Mouse (Mus musculus) forelimb bud, embryonic 11.5 days (tissue): ENCODE measurements around the gene Plcb4.

Experiments used
- DNase-seq: peaks from one replicate; pipeline ENCODE4 v3.0.0-alpha.2; 2012; ENCODE audit warnings: low read depth, low spot score

Gene Plcb4

GRCm38 (mm10) chr2:135658486-135659390, at the start of gene Plcb4:
Gene Plcb4 (plus strand): TSS chr2:135659011.
- peak; percentile 88 for DNase-seq

- no peak for DNase-seq
These were observed 44.1 kb upstream of the Plcb4 start for GRCm38 (mm10) chr2:135614651-135615261.

- DNase-seq = no peak
These were observed 42.7 kb upstream of the Plcb4 start for GRCm38 (mm10) chr2:135616090-135616489.

- DNase-seq = no peak
These were observed 40.3 kb upstream of the Plcb4 start for GRCm38 (mm10) chr2:135618551-135618950.

- no peak for DNase-seq
These were observed 38.9 kb upstream of the Plcb4 start for GRCm38 (mm10) chr2:135619956-135620355.

- DNase-seq = no peak
These were observed 31.0 kb upstream of the Plcb4 start for GRCm38 (mm10) chr2:135627821-135628220.

GRCm38 (mm10) chr2:135637227-135637626, 21.6 kb upstream of the Plcb4 start:
- no peak for DNase-seq

GRCm38 (mm10) chr2:135641002-135641401, 17.8 kb upstream of the Plcb4 start:
- DNase-seq = no peak

GRCm38 (mm10) chr2:135641636-135642035, 17.2 kb upstream of the Plcb4 start:
- no peak for DNase-seq

- no peak for DNase-seq
These were observed 12.6 kb upstream of the Plcb4 start for GRCm38 (mm10) chr2:135646226-135646625.

- DNase-seq = no peak
These were observed 12.2 kb upstream of the Plcb4 start for GRCm38 (mm10) chr2:135646654-135647053.

- no peak for DNase-seq
These were observed 10.8 kb upstream of the Plcb4 start for GRCm38 (mm10) chr2:135647985-135648384.

GRCm38 (mm10) chr2:135650885-135651284, 7.9 kb upstream of the Plcb4 start:
- DNase-seq = no peak

GRCm38 (mm10) chr2:135652040-135652439, 6.8 kb upstream of the Plcb4 start:
- no peak for DNase-seq

- no peak for DNase-seq
These were observed 6.4 kb upstream of the Plcb4 start for GRCm38 (mm10) chr2:135652451-135652850.

- no peak for DNase-seq
These were observed 2.9 kb upstream of the Plcb4 start for GRCm38 (mm10) chr2:135655948-135656347.

GRCm38 (mm10) chr2:135656586-135656985, 2.2 kb upstream of the Plcb4 start:
- DNase-seq = no peak

GRCm38 (mm10) chr2:135659391-135660180, 775 bp downstream of the Plcb4 start:
- peak; percentile 26 for DNase-seq

- DNase-seq = no peak
These were observed 2.0 kb downstream of the Plcb4 start for GRCm38 (mm10) chr2:135660816-135661215.

- no peak for DNase-seq
These were observed 5.0 kb downstream of the Plcb4 start for GRCm38 (mm10) chr2:135663785-135664184.

GRCm38 (mm10) chr2:135667496-135667895, 8.7 kb downstream of the Plcb4 start:
- no peak for DNase-seq

- no peak for DNase-seq
These were observed 13.8 kb downstream of the Plcb4 start for GRCm38 (mm10) chr2:135672459-135673104.
